Mouse (Mus musculus): ENCODE results near the gene Mdc1.

- TF ChIP-seq EP300 (optimal IDR thresholded peaks at IDR 0.05) (no peak), CTCF (IDR thresholded peaks at IDR 0.05; ENCODE audit: low read depth) (no peak)
These were observed 33.2 kb upstream of the Mdc1 start for GRCm38 (mm10) chr17:35808073-35808472.

Data from stomach, postnatal 0 days (tissue).